Mouse (Mus musculus): ENCODE results near the gene Tubd1.
"Not testable (repeated sequence)": the region's sequence is repeated elsewhere in the genome, so short reads cannot be mapped to it uniquely, and the experiment has no call there.

Tubd1 gene

DNA sequence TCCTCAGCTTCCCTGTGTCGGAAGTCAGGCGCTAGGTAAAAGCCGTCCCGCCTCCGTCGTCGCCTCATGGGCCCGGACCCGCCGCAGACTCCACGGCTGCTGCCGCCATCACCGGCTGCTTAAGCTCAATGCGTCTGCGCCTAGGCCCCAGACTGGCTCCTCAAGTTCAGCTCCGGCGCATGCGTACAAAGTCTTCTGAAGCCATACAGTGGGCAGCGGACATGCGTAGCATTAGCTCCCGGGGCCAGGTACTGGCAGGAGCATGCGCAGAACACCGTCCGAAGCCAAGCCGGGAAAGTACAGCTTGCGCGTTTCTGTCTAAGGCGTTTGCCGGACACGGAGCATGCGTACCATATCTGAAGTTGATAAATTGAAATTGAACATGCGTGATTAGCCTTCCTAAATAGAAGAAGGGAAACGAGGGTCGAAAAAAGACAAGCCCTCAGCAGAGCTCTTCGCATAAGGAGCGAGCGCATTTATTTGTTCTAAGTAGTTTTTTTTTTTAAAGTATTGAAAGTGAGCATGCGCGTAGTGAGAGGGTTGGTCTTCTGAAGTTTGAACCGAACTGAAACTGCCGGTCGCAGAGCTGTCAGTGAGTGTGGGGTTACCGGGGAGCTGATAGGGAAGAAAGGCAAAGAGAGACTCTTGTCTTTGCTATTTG is at the start of gene Tubd1, which contains the start of gene Rps6kb1:
Tubd1 (plus strand) TSS at position 353 of the 661 bp plus-strand sequence.
Rps6kb1 (minus strand) TSS at position 167 of the 661 bp plus-strand sequence.
- DNase-seq (ENCODE audit: low read depth in 1 of 2, low spot score in 2 of 2): peak; percentile 98

GRCm38 (mm10) chr11:86497356-86497755 is 47.4 kb upstream of the Tubd1 start:
- DNase-seq (ENCODE audit: low read depth in 1 of 2, low spot score in 2 of 2): no peak

- DNase-seq (ENCODE audit: low read depth in 1 of 2, low spot score in 2 of 2): no peak
Observed at GRCm38 (mm10) chr11:86497908-86498307, 46.9 kb upstream of the Tubd1 start.

DNA sequence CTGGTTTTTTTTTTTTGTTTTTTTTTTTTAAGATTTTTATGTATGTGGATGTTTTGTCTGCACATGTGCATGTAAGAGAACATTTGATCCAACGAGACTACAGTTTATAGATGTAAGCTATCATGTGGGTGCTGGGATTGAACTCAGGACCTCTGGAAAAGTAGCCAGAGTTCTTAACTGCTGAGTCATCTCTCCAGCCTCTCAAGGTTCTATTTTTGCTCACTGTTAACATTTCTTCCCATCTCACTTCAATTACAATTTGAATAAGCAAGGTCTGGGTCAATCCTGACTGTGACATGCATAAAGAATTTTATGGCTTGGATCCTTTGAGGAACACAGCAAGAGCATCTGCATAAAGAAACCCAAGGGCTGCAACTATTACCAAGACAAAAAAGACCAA is 44.0 kb upstream of the Tubd1 start:
- no peak for DNase-seq (ENCODE audit: low read depth in 1 of 2, low spot score in 2 of 2)

- no peak for DNase-seq (ENCODE audit: low read depth in 1 of 2, low spot score in 2 of 2)
Observed at GRCm38 (mm10) chr11:86503121-86503520, 41.7 kb upstream of the Tubd1 start.

DNA sequence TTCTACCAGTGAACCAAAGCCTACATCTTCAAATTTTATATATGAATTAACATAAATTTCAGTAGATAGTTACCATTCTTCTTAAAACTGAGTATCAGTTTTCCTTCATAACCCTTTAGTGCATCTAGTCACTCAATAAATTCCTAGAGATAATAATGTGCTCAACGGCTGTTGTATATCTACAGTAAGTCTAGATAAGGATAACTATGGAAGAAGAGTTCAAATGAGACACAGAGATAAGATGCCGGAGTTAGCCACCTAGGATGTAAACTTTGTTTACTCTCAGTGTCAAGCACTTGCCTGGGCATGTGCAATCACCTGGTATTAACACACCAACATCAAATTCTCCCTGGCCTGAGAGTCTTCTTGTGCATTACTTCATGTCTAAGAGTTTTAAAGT is 37.5 kb upstream of the Tubd1 start:
- DNase-seq (ENCODE audit: low read depth in 1 of 2, low spot score in 2 of 2): no peak

GRCm38 (mm10) chr11:86507991-86508390 is 36.8 kb upstream of the Tubd1 start:
- no peak for DNase-seq (ENCODE audit: low read depth in 1 of 2, low spot score in 2 of 2)

- no peak for DNase-seq (ENCODE audit: low read depth in 1 of 2, low spot score in 2 of 2)
Observed at GRCm38 (mm10) chr11:86516620-86517019, 28.2 kb upstream of the Tubd1 start.

- no peak for DNase-seq (ENCODE audit: low read depth in 1 of 2, low spot score in 2 of 2)
Observed at GRCm38 (mm10) chr11:86517229-86517628, 27.6 kb upstream of the Tubd1 start.

DNA sequence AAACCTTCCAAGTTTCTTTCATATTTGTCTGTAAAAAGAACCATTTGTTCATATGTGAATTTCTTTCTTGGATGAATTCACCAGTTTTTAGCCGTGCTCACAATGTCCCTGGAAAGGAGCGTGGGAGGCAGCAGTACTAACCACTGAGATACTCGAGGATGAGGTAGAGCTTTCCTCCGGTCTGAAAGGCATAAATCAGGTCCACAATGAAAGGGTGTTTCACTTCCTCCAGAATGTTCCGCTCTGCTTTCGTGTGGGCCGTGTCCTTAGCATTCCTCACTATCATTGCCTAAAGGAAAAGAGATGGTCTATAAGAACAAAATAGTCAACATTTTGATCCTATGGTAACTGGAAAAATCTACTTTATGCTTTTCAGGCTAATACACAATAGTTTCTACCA is 25.0 kb upstream of the Tubd1 start:
- DNase-seq (ENCODE audit: low read depth in 1 of 2, low spot score in 2 of 2): no peak

- no peak for DNase-seq (ENCODE audit: low read depth in 1 of 2, low spot score in 2 of 2)
Observed at GRCm38 (mm10) chr11:86527528-86527927, 17.3 kb upstream of the Tubd1 start.

GRCm38 (mm10) chr11:86532834-86533233 is 12.0 kb upstream of the Tubd1 start:
- no peak for DNase-seq (ENCODE audit: low read depth in 1 of 2, low spot score in 2 of 2)

DNA sequence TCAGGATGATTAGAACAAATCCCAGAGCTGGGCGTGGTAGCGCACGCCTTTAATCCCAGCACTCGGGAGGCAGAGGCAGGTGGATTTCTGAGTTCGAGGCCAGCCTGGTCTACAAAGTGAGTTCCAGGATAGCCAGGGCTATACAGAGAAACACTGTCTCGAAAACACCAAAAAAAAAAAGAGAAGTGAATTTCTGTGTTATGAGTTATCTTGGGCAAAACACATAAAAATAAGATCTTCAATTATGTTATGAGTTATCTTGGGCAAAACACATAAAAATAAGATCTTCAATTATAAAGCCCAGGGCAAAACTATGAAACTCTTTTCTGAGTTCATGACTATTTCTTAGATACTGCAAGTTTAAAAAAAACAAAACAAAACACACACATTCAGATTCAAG is 11.5 kb upstream of the Tubd1 start:
- DNase-seq (ENCODE audit: low read depth in 1 of 2, low spot score in 2 of 2): not testable (repeated sequence)

- no peak for DNase-seq (ENCODE audit: low read depth in 1 of 2, low spot score in 2 of 2)
Observed at GRCm38 (mm10) chr11:86534201-86534910, 10.4 kb upstream of the Tubd1 start.

- DNase-seq (ENCODE audit: low read depth in 1 of 2, low spot score in 2 of 2): no peak
Observed at GRCm38 (mm10) chr11:86538786-86539185, 6.0 kb upstream of the Tubd1 start.

DNA sequence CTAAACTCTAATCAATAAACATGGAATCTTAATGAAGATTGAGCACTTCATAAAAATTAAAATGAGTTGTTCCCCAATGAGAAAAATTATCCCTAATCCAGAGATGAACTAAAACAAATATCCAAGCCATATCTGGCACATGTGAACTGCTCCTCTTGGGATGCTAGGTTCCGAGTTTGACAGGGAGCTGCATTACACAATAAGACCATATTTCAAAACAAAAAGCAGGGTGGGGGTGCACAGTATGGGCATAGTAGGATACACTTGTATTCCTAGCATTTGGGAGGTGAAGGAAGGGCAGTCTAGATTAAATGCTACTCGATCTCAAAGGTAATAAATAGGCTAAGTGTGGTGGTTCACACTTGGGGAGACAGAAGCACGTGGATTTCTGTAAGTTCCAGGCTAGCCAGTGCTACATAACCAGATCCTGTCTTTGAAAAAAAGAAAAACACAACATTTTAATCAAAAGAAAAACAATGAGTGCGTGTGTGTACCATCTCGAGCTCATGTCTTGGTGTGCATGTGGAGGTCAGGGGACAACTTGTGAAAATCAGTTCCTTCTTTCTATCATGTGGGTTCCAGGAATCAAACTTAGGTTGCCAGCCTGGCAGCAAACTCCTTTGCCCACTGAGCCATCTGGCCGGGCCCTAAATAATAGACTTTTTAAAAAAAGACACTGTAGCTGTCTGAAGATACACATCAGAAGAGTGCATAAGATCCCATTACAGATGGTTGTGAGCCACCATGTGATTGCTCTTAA is 4.9 kb upstream of the Tubd1 start:
- no peak for DNase-seq (ENCODE audit: low read depth in 1 of 2, low spot score in 2 of 2)

DNA sequence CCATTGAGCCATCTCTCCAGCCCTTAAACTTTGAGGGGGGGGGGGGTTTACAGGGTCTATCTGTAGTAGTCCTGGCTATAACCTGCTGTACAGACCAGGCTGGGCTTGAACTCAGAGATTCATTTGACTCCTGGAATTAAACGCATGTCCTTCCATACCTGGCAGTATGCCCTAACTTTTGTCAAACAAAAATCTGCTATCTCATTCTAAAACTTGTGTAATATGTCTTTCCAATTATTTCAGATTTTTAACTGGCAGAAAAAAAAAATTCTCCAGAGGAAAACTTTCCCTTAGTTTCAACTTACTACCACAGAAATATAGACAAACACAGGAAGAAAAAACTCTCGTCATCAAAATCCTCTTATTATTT is 4.3 kb upstream of the Tubd1 start:
- DNase-seq (ENCODE audit: low read depth in 1 of 2, low spot score in 2 of 2): no peak

GRCm38 (mm10) chr11:86542851-86543250 is 1.9 kb upstream of the Tubd1 start:
- no peak for DNase-seq (ENCODE audit: low read depth in 1 of 2, low spot score in 2 of 2)

- DNase-seq (ENCODE audit: low read depth in 1 of 2, low spot score in 2 of 2): peak in 1 of 2 experiments; percentile 3
Observed at GRCm38 (mm10) chr11:86543960-86544638, 692 bp upstream of the Tubd1 start.

DNA sequence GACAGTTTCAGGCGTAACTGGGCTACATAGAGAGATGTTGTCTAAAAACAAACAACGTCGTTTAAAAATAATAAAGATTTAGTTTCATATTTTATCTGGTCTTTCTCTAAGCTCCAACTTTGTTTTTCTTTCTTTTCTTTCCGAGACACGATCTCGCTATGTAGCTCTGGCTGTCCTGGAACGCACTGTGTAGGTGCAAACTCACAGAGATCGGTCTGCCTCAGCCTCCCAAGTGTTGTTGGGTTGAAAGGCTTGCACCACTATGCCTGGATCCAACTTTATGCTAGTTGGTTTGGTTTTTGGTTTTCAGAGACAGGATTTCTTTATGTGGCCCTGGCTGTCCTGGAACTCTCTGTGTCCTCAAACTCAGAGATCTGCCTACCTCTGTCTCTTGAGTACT is 765 bp downstream of the Tubd1 start:
- DNase-seq (ENCODE audit: low read depth in 1 of 2, low spot score in 2 of 2): no peak

DNA sequence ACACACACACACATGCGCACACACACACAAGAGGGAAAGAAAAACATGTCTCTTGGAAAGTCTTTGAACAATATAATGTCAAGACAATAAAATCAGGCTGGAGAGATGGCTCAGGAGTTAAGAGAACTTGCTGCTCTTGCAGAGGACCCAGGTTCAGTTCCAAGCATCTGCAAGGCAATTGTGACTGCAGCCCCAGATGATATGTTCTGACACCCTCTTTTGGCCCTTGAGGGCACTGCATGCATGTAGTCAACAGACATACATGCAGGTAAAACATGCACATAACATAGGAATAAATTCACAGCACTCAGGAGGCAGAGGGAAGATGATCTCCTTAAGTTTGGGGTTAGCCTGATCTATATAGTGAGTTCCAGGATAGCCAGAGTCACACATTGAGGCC is 2.6 kb downstream of the Tubd1 start:
- DNase-seq (ENCODE audit: low read depth in 1 of 2, low spot score in 2 of 2): no peak

Measured in monocyte, adult 2 months (primary cell).